Mouse (Mus musculus): ENCODE measurements at regions not wholly inside any gene's neighbourhood (a gene's known extent, or its start where the extent isn't known, plus 50 kb on each side); places are given as distances from the start of the nearest gene placed in this dataset.

GRCm38 (mm10) chr2:124747119-124747518 is 320.8 kb upstream of the Slc24a5 start:
- no peak for TF ChIP-seq EP300 (optimal IDR thresholded peaks at IDR 0.05)
- TF ChIP-seq CTCF (IDR thresholded peaks at IDR 0.05; ENCODE audit: low read depth), result no peak
